14 mouse cellular contexts compared by ENCODE assay signal in the genomic region with DNA sequence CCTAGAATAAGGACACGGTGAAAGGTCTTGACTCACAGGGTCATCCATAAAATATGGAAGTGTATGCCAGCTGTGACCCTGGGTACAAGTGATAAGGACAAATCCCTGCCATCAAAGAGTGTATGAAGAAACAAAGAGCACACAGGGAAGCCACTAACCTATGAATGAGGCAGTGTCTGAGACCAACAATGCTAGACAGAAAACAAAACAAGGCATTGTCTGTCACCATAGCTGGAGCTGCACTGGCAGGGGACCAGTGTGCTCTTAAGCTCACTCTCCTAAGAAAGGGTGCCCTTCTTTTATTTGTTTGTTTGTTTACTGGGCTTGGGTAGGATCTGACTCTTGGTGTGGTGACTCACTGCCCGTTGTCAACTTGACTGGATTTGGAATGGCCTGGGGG.
"Had no signal": no experiment of that assay in that cellular context is flagged by ENCODE, and none has a peak within 500 bp of the region (broad histone marks: within the 10 kb centered on the region; RNA-seq: fewer than 3 reads in every experiment).

No protein-coding gene starts in this region.

- H3K27me3 ChIP-seq: limb, embryonic 12.5 days; liver, embryonic 13.5 days; lung, embryonic 15.5 days; midbrain, embryonic 15.5 days; neural tube, embryonic 13.5 days had no signal

- H3K27ac ChIP-seq: limb, embryonic 12.5 days; liver, embryonic 13.5 days; lung, embryonic 15.5 days; midbrain, embryonic 10.5 days; midbrain, embryonic 15.5 days; neural tube, embryonic 13.5 days; stomach, postnatal 0 days had no signal

- H3K9ac ChIP-seq: limb, embryonic 12.5 days; liver, embryonic 13.5 days; liver, postnatal 0 days; lung, embryonic 15.5 days; midbrain, embryonic 15.5 days; neural tube, embryonic 13.5 days had no signal

- H3K9me3 ChIP-seq: limb, embryonic 12.5 days; liver, embryonic 13.5 days; lung, embryonic 15.5 days; midbrain, embryonic 10.5 days; midbrain, embryonic 15.5 days; neural tube, embryonic 13.5 days had no signal

- H3K36me3 ChIP-seq: limb, embryonic 12.5 days; liver, embryonic 13.5 days; lung, embryonic 15.5 days; midbrain, embryonic 10.5 days; midbrain, embryonic 15.5 days; neural tube, embryonic 13.5 days had no signal

- DNase-seq: kidney, postnatal 10 days; layer of hippocampus, postnatal 36 days; liver; liver, embryonic 13.5 days; liver, postnatal 0 days; lung, postnatal 14 days; thymus, adult 18-20 months; thymus, postnatal 14 days had no signal

- H3K4me1 ChIP-seq: midbrain, embryonic 15.5 days had no signal

- H3K4me3 ChIP-seq: limb, embryonic 12.5 days; liver, embryonic 13.5 days; lung, embryonic 15.5 days; midbrain, embryonic 10.5 days; midbrain, embryonic 15.5 days; neural tube, embryonic 13.5 days had no signal
